Mouse (Mus musculus) Muller cell, postnatal 12 days (primary cell): Measurements from ENCODE around the gene Msi2.
A peak's percentile ranks its signal among the peaks of the same experiment; 100 is the strongest.

Experiments used
- DNase-seq: peaks from one replicate; pipeline ENCODE4 v3.0.0-alpha.2; 2015; ENCODE audit errors: inconsistent ontology term

Gene Msi2

GRCm38 (mm10) chr11:88636934-88637333 lies 81.4 kb downstream of the Msi2 start:
- DNase-seq = no peak

- DNase-seq = no peak
Measured at GRCm38 (mm10) chr11:88636319-88636718, 82.0 kb downstream of the Msi2 start.

GRCm38 (mm10) chr11:88634627-88635026 lies 83.7 kb downstream of the Msi2 start:
- peak; percentile 61 for DNase-seq

- DNase-seq = no peak
Measured at GRCm38 (mm10) chr11:88631932-88632230, 86.4 kb downstream of the Msi2 start.

GRCm38 (mm10) chr11:88631084-88631931 lies 87.0 kb downstream of the Msi2 start:
- no peak for DNase-seq

- DNase-seq = peak; percentile 27
Measured at GRCm38 (mm10) chr11:88629619-88630018, 88.7 kb downstream of the Msi2 start.

- DNase-seq = no peak
Measured at GRCm38 (mm10) chr11:88629165-88629564, 89.1 kb downstream of the Msi2 start.

GRCm38 (mm10) chr11:88628676-88629075 lies 89.6 kb downstream of the Msi2 start:
- DNase-seq = no peak

- DNase-seq = no peak
Measured at GRCm38 (mm10) chr11:88627327-88627726, 91.0 kb downstream of the Msi2 start.

- peak; percentile 44 for DNase-seq
Measured at GRCm38 (mm10) chr11:88626576-88626975, 91.7 kb downstream of the Msi2 start.

GRCm38 (mm10) chr11:88626061-88626460 lies 92.3 kb downstream of the Msi2 start:
- no peak for DNase-seq

- no peak for DNase-seq
Measured at GRCm38 (mm10) chr11:88625063-88625462, 93.2 kb downstream of the Msi2 start.

- no peak for DNase-seq
Measured at GRCm38 (mm10) chr11:88624627-88625026, 93.7 kb downstream of the Msi2 start.

GRCm38 (mm10) chr11:88623671-88624070 lies 94.6 kb downstream of the Msi2 start:
- no peak for DNase-seq

GRCm38 (mm10) chr11:88622496-88622895 lies 95.8 kb downstream of the Msi2 start:
- no peak for DNase-seq

- no peak for DNase-seq
Measured at GRCm38 (mm10) chr11:88621789-88622188, 96.5 kb downstream of the Msi2 start.

GRCm38 (mm10) chr11:88620158-88620973 lies 97.9 kb downstream of the Msi2 start:
- peak; percentile 83 for DNase-seq

GRCm38 (mm10) chr11:88619468-88620157 lies 98.7 kb downstream of the Msi2 start:
- no peak for DNase-seq

GRCm38 (mm10) chr11:88618732-88619309 lies 99.5 kb downstream of the Msi2 start:
- peak; percentile 82 for DNase-seq

- peak; percentile 48 for DNase-seq
Measured at GRCm38 (mm10) chr11:88618005-88618501, 100.3 kb downstream of the Msi2 start.

- DNase-seq = no peak
Measured at GRCm38 (mm10) chr11:88617380-88617779, 100.9 kb downstream of the Msi2 start.
